23 mouse cellular contexts compared by ENCODE assay signal in the genomic region with DNA sequence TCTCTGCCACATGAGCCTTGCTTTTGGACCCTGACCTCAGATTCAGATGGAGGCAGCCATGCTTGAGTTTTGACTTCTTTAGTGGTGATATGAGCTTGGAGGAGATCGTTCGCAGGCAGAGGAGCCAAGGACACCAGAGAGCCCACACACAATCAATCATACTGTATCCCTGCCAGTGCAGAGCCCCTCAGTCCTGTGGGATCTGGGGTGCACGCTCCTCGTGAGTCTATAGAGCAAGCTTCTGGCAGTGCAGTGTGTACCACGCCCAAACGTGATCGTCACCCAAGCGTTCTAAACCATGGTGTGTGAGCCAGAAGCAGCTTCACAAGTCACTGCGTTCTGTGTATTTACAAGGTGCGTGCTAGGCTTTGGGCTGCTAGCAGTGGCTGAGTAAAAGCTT. TPM values are rescaled to one million over a fixed set of nuclear protein-coding genes. Genes with fewer than 3 reads are reported as not detected.
DNase-seq lines count a peak whose midpoint lies in the region; ATAC-seq and TF ChIP-seq lines count a peak whose summit lies in the region.
"Had no signal": no experiment of that assay in that cellular context is flagged by ENCODE, and none has a peak within 500 bp of the region (broad histone marks: within the 10 kb centered on the region; RNA-seq: fewer than 3 reads in every experiment).

No protein-coding gene starts in this region.

- no peak for DNase-seq in gastrocnemius, adult 2 months
- no peak for DNase-seq in gastrocnemius, adult 8-10 months (ENCODE audit: low spot score in 2 of 2)
- DNase-seq in left cerebral cortex, adult 2 months (ENCODE audit: extremely low spot score in 1 of 2, low spot score in 2 of 2), result no peak
- DNase-seq in left cerebral cortex, adult 8-10 months (ENCODE audit: low spot score in 2 of 2), result no peak
- no peak for DNase-seq in stomach, postnatal 0 days (ENCODE audit: low spot score)
- DNase-seq in hindbrain, embryonic 14.5 days (ENCODE audit: low spot score), result no peak
- DNase-seq: adrenal gland, adult 2 months; adrenal gland, postnatal 10 days; adrenal gland, postnatal 25 days; cerebellum, adult 11 months; cerebellum, adult 18-20 months; cerebellum, adult 8-10 months; cerebellum, adult 9-11 months; cerebellum, postnatal 14 days; cerebellum, postnatal 36 days; embryo, embryonic 11 days had no signal

- H3K9ac ChIP-seq in stomach, embryonic 16.5 days (ENCODE audit: low read length), result no peak overlapping the region
- no peak overlapping the region for H3K9ac ChIP-seq in stomach, postnatal 0 days (ENCODE audit: low read length)
- H3K9ac ChIP-seq in hindbrain, embryonic 14.5 days, result no peak overlapping the region
- H3K9ac ChIP-seq: embryonic facial prominence, embryonic 12.5 days; forebrain, embryonic 12.5 days had no signal

- peak; percentile 44; the same call in 1 of the 2 replicates for ATAC-seq in stomach, embryonic 16.5 days (ENCODE audit: insufficient read depth, low FRiP score)
- ATAC-seq in stomach, postnatal 0 days (ENCODE audit: low FRiP score, low TSS enrichment), result peak; percentile 32; the same call in 1 of the 2 replicates
- no peak for ATAC-seq in hindbrain, embryonic 14.5 days (ENCODE audit: low FRiP score)
- ATAC-seq: forebrain, embryonic 14.5 days; forebrain, embryonic 16.5 days had no signal

- H3K27me3 ChIP-seq in stomach, embryonic 16.5 days (ENCODE audit: control insufficient read depth, insufficient read depth, low read length), result no peaks in the 10 kb centered on the region
- no peaks in the 10 kb centered on the region for H3K27me3 ChIP-seq in stomach, postnatal 0 days (ENCODE audit: control insufficient read depth, insufficient read depth, low read length)
- no peaks in the 10 kb centered on the region for H3K27me3 ChIP-seq in hindbrain, embryonic 14.5 days (ENCODE audit: control insufficient read depth, insufficient read depth, low read length)
- H3K27me3 ChIP-seq: embryonic facial prominence, embryonic 12.5 days; forebrain, embryonic 12.5 days had no signal

- no peaks in the 10 kb centered on the region for H3K4me1 ChIP-seq in stomach, embryonic 16.5 days (ENCODE audit: control insufficient read depth, insufficient read depth, low read length)
- H3K4me1 ChIP-seq in stomach, postnatal 0 days (replicated peaks; ENCODE audit: control insufficient read depth, insufficient read depth), result no peaks in the 10 kb centered on the region
- no peaks in the 10 kb centered on the region for H3K4me1 ChIP-seq in hindbrain, embryonic 14.5 days (replicated peaks; ENCODE audit: control insufficient read depth, insufficient read depth, low read length)
- H3K4me1 ChIP-seq: embryonic facial prominence, embryonic 12.5 days; forebrain, embryonic 12.5 days had no signal

- 0 out of 2 replicates have a peak, but pooled peaks cover 13% of the 10 kb centered on the region for H3K36me3 ChIP-seq in stomach, embryonic 16.5 days (ENCODE audit: control insufficient read depth, insufficient read depth, low read length)
- peaks cover 37% of the 10 kb centered on the region for H3K36me3 ChIP-seq in stomach, postnatal 0 days (ENCODE audit: control insufficient read depth, insufficient read depth, low read length)
- H3K36me3 ChIP-seq in hindbrain, embryonic 14.5 days (replicated peaks; ENCODE audit: control insufficient read depth, insufficient read depth), result peaks cover 31% of the 10 kb centered on the region; the same call in 1 of the 2 replicates

- no peak overlapping the region for H3K4me2 ChIP-seq in stomach, embryonic 16.5 days (ENCODE audit: low read depth, low read length)
- H3K4me2 ChIP-seq in stomach, postnatal 0 days (replicated peaks; ENCODE audit: low read depth), result no peak overlapping the region
- H3K4me2 ChIP-seq in hindbrain, embryonic 14.5 days (replicated peaks), result no peak overlapping the region
- H3K4me2 ChIP-seq: embryonic facial prominence, embryonic 12.5 days; forebrain, embryonic 12.5 days had no signal

- H3K9me3 ChIP-seq in stomach, embryonic 16.5 days (replicated peaks; ENCODE audit: control insufficient read depth, low read length), result no peaks in the 10 kb centered on the region
- H3K9me3 ChIP-seq in stomach, postnatal 0 days (ENCODE audit: control insufficient read depth, low read length), result no peaks in the 10 kb centered on the region
- no peaks in the 10 kb centered on the region for H3K9me3 ChIP-seq in hindbrain, embryonic 14.5 days (ENCODE audit: control insufficient read depth, low read length)
- H3K9me3 ChIP-seq: embryonic facial prominence, embryonic 12.5 days; forebrain, embryonic 10.5 days; forebrain, embryonic 12.5 days had no signal

- intact Hi-C loops in gastrocnemius, adult 2 months (cut with DNase I), result no loop called here
- intact Hi-C loops in left cerebral cortex, adult 2 months (cut with DNase I), result no loop called here

- TF ChIP-seq EP300 in stomach, postnatal 0 days (optimal IDR thresholded peaks at IDR 0.05), result no peak

- peak overlapping the region; percentile 41 for H3K27ac ChIP-seq in gastrocnemius, adult 2 months
- H3K27ac ChIP-seq in left cerebral cortex, adult 2 months, result peak overlapping the region; percentile 11; the same call in 1 of the 2 replicates
- peak overlapping the region; percentile 32; the same call in 1 of the 2 replicates for H3K27ac ChIP-seq in stomach, embryonic 16.5 days (ENCODE audit: low read length)
- H3K27ac ChIP-seq in stomach, postnatal 0 days (replicated peaks), result no peak overlapping the region
- H3K27ac ChIP-seq in hindbrain, embryonic 14.5 days, result no peak overlapping the region
- H3K27ac ChIP-seq: embryonic facial prominence, embryonic 12.5 days; forebrain, embryonic 10.5 days; forebrain, embryonic 12.5 days had no signal

- TF ChIP-seq CTCF in gastrocnemius, adult 2 months (IDR thresholded peaks at IDR 0.05), result no peak
- no peak for TF ChIP-seq CTCF in left cerebral cortex, adult 2 months (IDR thresholded peaks at IDR 0.05)
- no peak for TF ChIP-seq CTCF in stomach, postnatal 0 days (IDR thresholded peaks at IDR 0.05; ENCODE audit: low read depth)

- 73% methylated on average over 10 of the region's 10 CpGs for WGBS in stomach, embryonic 16.5 days
- 65% methylated on average over 10 of the region's 10 CpGs for WGBS in stomach, postnatal 0 days
- WGBS in hindbrain, embryonic 14.5 days, result 88% methylated on average over 10 of the region's 10 CpGs

- H3K4me3 ChIP-seq in gastrocnemius, adult 2 months, result no peak overlapping the region
- H3K4me3 ChIP-seq in left cerebral cortex, adult 2 months, result no peak overlapping the region
- no peak overlapping the region for H3K4me3 ChIP-seq in stomach, embryonic 16.5 days (replicated peaks; ENCODE audit: low read length)
- no peak overlapping the region for H3K4me3 ChIP-seq in stomach, postnatal 0 days (ENCODE audit: low read depth, low read length)
- no peak overlapping the region for H3K4me3 ChIP-seq in hindbrain, embryonic 14.5 days (replicated peaks; ENCODE audit: low read length)
- H3K4me3 ChIP-seq: embryonic facial prominence, embryonic 12.5 days; erythroblast, embryonic 14.5 days; forebrain, embryonic 10.5 days; forebrain, embryonic 12.5 days had no signal

RNA-seq across cellular contexts. Expression of gene Actr10, which starts 41.6 kb away (rescaled TPM):
- 10 to 100 TPM; 84.5 to 94.2 TPM for total RNA-seq in gastrocnemius, adult 2 months (2021)
- total RNA-seq in gastrocnemius, adult 8-10 months (2022), result 100 to 1,000 TPM in 1 of 4 experiments, 10 to 100 TPM in 3; 91.7 to 107 (median 95.3) TPM
- 100 to 1,000 TPM; 138 to 163 TPM for total RNA-seq in left cerebral cortex, adult 2 months (2021)
- total RNA-seq in left cerebral cortex, adult 8-10 months (2022), result 100 to 1,000 TPM; 149 to 186 (median 172) TPM
- 207 and 219 TPM in 2 replicates for polyA plus RNA-seq in stomach, embryonic 16.5 days (2015; fragmentation: Nextera tagmentation; extraction: Ambion mirVana)
- polyA plus RNA-seq in stomach, postnatal 0 days (2015; fragmentation: Nextera tagmentation; extraction: Ambion mirVana), result 193 and 199 TPM in 2 replicates
- polyA plus RNA-seq in hindbrain, embryonic 14.5 days (2014; fragmentation: Nextera tagmentation; extraction: Ambion mirVana), result 220 and 224 TPM in 2 replicates

Comparison
In these comparisons a context has a peak if more than half of its experiments do, and no peak if none do; other contexts are left out.
1. H3K27ac ChIP-seq: peak in gastrocnemius, adult 2 months (single experiment), left cerebral cortex, adult 2 months (single experiment) and stomach, embryonic 16.5 days (single experiment); none in stomach, postnatal 0 days (single experiment) and hindbrain, embryonic 14.5 days (single experiment).